Mouse (Mus musculus): Measurements from ENCODE around the gene Banf2.

The Banf2 gene

GRCm38 (mm10) chr2:144101463-144101961 is 68.7 kb downstream of the Banf2 start:
- no peak for DNase-seq (ENCODE audit: low spot score)

GRCm38 (mm10) chr2:144107374-144107773 is 74.5 kb downstream of the Banf2 start:
- no peak for DNase-seq (ENCODE audit: low spot score)

GRCm38 (mm10) chr2:144107810-144108209 is 75.0 kb downstream of the Banf2 start:
- no peak for DNase-seq (ENCODE audit: low spot score)

- no peak for DNase-seq (ENCODE audit: low spot score)
These were observed 75.5 kb downstream of the Banf2 start for GRCm38 (mm10) chr2:144108376-144108775.

- no peak for DNase-seq (ENCODE audit: low spot score)
These were observed 79.1 kb downstream of the Banf2 start for GRCm38 (mm10) chr2:144111966-144112365.

- DNase-seq (ENCODE audit: low spot score), result no peak
These were observed 79.8 kb downstream of the Banf2 start for GRCm38 (mm10) chr2:144112666-144113065.

GRCm38 (mm10) chr2:144118061-144118460 is 85.2 kb downstream of the Banf2 start:
- DNase-seq (ENCODE audit: low spot score), result no peak

GRCm38 (mm10) chr2:144120186-144120823 is 87.4 kb downstream of the Banf2 start:
- no peak for DNase-seq (ENCODE audit: low spot score)

- no peak for DNase-seq (ENCODE audit: low spot score)
These were observed 89.2 kb downstream of the Banf2 start for GRCm38 (mm10) chr2:144122068-144122467.
